Mouse (Mus musculus): ENCODE data around the gene Nrxn3. TPM values are rescaled to one million over a fixed set of nuclear protein-coding genes. Genes with fewer than 3 reads are reported as not detected.
A peak's percentile ranks its signal among the peaks of the same experiment; 100 is the strongest.

Nrxn3 gene
- polyA plus RNA-seq, 1 experiment from 2014 or later = 16.9 TPM

GRCm38 (mm10) chr12:89025180-89025579, 302.5 kb downstream of the Nrxn3 start:
- Histone ChIP-seq H3K27me3 (ENCODE audit: control insufficient read depth, insufficient read depth, low read length) (no peaks in the 10 kb centered on the region), H3K27ac (ENCODE audit: low read depth, low read length) (no peak overlapping the region), H3K9me3 (ENCODE audit: control insufficient read depth, low read length) (no peaks in the 10 kb centered on the region), H3K4me2 (no peak overlapping the region), H3K4me3 (ENCODE audit: low read depth, low read length) (no peak overlapping the region), H3K36me3 (ENCODE audit: control insufficient read depth, insufficient read depth, low read length) (no peaks in the 10 kb centered on the region), H3K9ac (ENCODE audit: low read length) (no peak overlapping the region), H3K4me1 (ENCODE audit: control insufficient read depth, insufficient read depth, low read length) (no peaks in the 10 kb centered on the region)
- ATAC-seq (ENCODE audit: low FRiP score) = no peak
- no peak for DNase-seq (ENCODE audit: low spot score, missing footprints)
- 92% methylated on average over 1 of the region's 1 CpGs for WGBS

DNA sequence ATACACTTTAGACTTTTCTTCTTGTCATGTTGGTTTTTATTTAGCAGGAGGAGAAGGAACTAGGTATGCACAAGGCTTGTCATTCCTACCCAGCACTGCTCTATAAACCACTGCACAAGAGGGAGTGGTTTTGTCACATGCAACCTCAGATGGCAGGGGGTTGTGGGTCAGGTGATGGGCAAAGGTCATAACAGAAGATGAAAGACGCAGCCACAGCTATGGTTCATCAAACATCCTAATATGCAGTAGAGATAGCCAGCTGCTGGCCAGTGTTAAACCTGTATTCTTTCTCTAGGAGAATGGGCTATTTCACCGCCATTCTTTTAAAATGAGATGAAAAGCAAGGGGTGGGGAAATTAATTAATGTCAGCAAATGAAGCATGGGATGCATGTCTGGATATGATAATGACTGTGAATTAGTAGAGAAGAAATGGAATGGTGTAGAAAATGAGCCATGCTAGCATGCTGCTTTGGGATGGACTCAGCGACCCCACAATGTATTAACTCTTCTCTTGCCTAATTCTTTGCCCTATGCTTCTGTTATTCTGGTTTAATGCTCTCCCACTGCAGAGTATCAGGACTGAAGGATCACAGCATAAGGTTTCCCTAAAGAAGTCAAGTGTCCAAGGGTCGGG, 313.4 kb downstream of the Nrxn3 start:
- Histone ChIP-seq H3K27me3 (ENCODE audit: control insufficient read depth, insufficient read depth, low read length) (no peaks in the 10 kb centered on the region), H3K9me3 (ENCODE audit: control insufficient read depth, low read length) (no peaks in the 10 kb centered on the region), H3K4me2 (no peak overlapping the region), H3K27ac (ENCODE audit: low read depth, low read length) (no peak overlapping the region), H3K4me3 (ENCODE audit: low read depth, low read length) (no peak overlapping the region), H3K36me3 (ENCODE audit: control insufficient read depth, insufficient read depth, low read length) (no peaks in the 10 kb centered on the region), H3K9ac (ENCODE audit: low read length) (no peak overlapping the region), H3K4me1 (ENCODE audit: control insufficient read depth, insufficient read depth, low read length) (no peaks in the 10 kb centered on the region)
- DNase-seq (ENCODE audit: low spot score, missing footprints) (peak; percentile 60), ATAC-seq (ENCODE audit: low FRiP score) (0 out of 2 replicates have a peak, but pooled peaks have one; percentile 19)
- 61% methylated on average over 4 of the region's 4 CpGs for WGBS

GRCm38 (mm10) chr12:89040151-89040550, 317.5 kb downstream of the Nrxn3 start:
- Histone ChIP-seq H3K36me3 (ENCODE audit: control insufficient read depth, insufficient read depth, low read length) (no peaks in the 10 kb centered on the region), H3K9ac (ENCODE audit: low read length) (no peak overlapping the region), H3K27ac (ENCODE audit: low read depth, low read length) (no peak overlapping the region), H3K27me3 (ENCODE audit: control insufficient read depth, insufficient read depth, low read length) (no peaks in the 10 kb centered on the region), H3K4me3 (ENCODE audit: low read depth, low read length) (no peak overlapping the region), H3K4me2 (no peak overlapping the region), H3K9me3 (ENCODE audit: control insufficient read depth, low read length) (no peaks in the 10 kb centered on the region), H3K4me1 (ENCODE audit: control insufficient read depth, insufficient read depth, low read length) (no peaks in the 10 kb centered on the region)
- ATAC-seq (ENCODE audit: low FRiP score) (no peak), DNase-seq (ENCODE audit: low spot score, missing footprints) (peak; percentile 61)

GRCm38 (mm10) chr12:89041429-89042107, 318.9 kb downstream of the Nrxn3 start:
- Histone ChIP-seq H3K4me3 (ENCODE audit: low read depth, low read length) (no peak overlapping the region), H3K9me3 (ENCODE audit: control insufficient read depth, low read length) (no peaks in the 10 kb centered on the region), H3K27me3 (ENCODE audit: control insufficient read depth, insufficient read depth, low read length) (no peaks in the 10 kb centered on the region), H3K27ac (ENCODE audit: low read depth, low read length) (no peak overlapping the region), H3K4me1 (ENCODE audit: control insufficient read depth, insufficient read depth, low read length) (no peaks in the 10 kb centered on the region), H3K4me2 (no peak overlapping the region), H3K36me3 (ENCODE audit: control insufficient read depth, insufficient read depth, low read length) (no peaks in the 10 kb centered on the region), H3K9ac (ENCODE audit: low read length) (no peak overlapping the region)
- peak; percentile 84 for DNase-seq (ENCODE audit: low spot score, missing footprints)
- 64% methylated on average over 2 of the region's 2 CpGs for WGBS
- ATAC-seq (ENCODE audit: low FRiP score) = peak; percentile 84

- ATAC-seq (ENCODE audit: low FRiP score) = peak; percentile 88
- no peak overlapping the region for H3K27ac ChIP-seq (ENCODE audit: low read depth, low read length)
Measured at GRCm38 (mm10) chr12:89049279-89049678, 326.6 kb downstream of the Nrxn3 start.

DNA sequence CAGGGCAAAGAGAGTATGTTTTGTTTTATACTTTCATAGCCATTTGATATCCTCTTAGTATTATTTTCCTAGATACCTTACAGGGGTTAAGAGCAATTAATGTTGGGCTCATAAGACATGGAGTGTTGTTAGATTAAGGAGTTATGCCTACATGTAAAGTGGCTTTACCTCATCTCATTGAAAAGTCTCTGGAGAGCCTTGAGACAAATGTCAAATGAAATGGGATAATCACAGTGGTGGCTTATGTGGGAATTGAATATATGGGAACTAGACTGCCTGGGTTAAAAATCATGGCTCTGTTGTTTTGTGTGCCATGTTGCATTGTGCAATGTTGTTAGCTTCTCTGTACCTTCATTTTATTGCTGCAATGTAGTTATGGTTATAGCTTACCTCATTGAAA, 327.0 kb downstream of the Nrxn3 start:
- Histone ChIP-seq H3K9ac (ENCODE audit: low read length) (no peak overlapping the region), H3K27me3 (ENCODE audit: control insufficient read depth, insufficient read depth, low read length) (no peaks in the 10 kb centered on the region), H3K4me2 (no peak overlapping the region), H3K4me3 (ENCODE audit: low read depth, low read length) (no peak overlapping the region), H3K27ac (ENCODE audit: low read depth, low read length) (no peak overlapping the region), H3K9me3 (ENCODE audit: control insufficient read depth, low read length) (no peaks in the 10 kb centered on the region), H3K4me1 (ENCODE audit: control insufficient read depth, insufficient read depth, low read length) (no peaks in the 10 kb centered on the region), H3K36me3 (ENCODE audit: control insufficient read depth, insufficient read depth, low read length) (no peaks in the 10 kb centered on the region)
- DNase-seq (ENCODE audit: low spot score, missing footprints) (peak; percentile 49), ATAC-seq (ENCODE audit: low FRiP score) (no peak; the same call in 1 of the 2 replicates)

More at GRCm38 (mm10) chr12:89049279-89049678, 326.6 kb downstream of the Nrxn3 start:
- no peak overlapping the region for H3K4me2 ChIP-seq
- no peak overlapping the region for H3K4me3 ChIP-seq (ENCODE audit: low read depth, low read length)
- H3K27me3 ChIP-seq (ENCODE audit: control insufficient read depth, insufficient read depth, low read length) = no peaks in the 10 kb centered on the region
- DNase-seq (ENCODE audit: low spot score, missing footprints) = peak; percentile 82
- H3K9me3 ChIP-seq (ENCODE audit: control insufficient read depth, low read length) = no peaks in the 10 kb centered on the region
- no peaks in the 10 kb centered on the region for H3K36me3 ChIP-seq (ENCODE audit: control insufficient read depth, insufficient read depth, low read length)
- 60% methylated on average over 3 of the region's 3 CpGs for WGBS
- no peaks in the 10 kb centered on the region for H3K4me1 ChIP-seq (ENCODE audit: control insufficient read depth, insufficient read depth, low read length)
- H3K9ac ChIP-seq (ENCODE audit: low read length) = no peak overlapping the region

- Histone ChIP-seq H3K36me3 (ENCODE audit: control insufficient read depth, insufficient read depth, low read length) (no peaks in the 10 kb centered on the region), H3K27ac (ENCODE audit: low read depth, low read length) (no peak overlapping the region), H3K9me3 (ENCODE audit: control insufficient read depth, low read length) (no peaks in the 10 kb centered on the region), H3K4me2 (no peak overlapping the region), H3K4me1 (ENCODE audit: control insufficient read depth, insufficient read depth, low read length) (peaks cover 16% of the 10 kb centered on the region), H3K9ac (ENCODE audit: low read length) (no peak overlapping the region), H3K27me3 (ENCODE audit: control insufficient read depth, insufficient read depth, low read length) (no peaks in the 10 kb centered on the region), H3K4me3 (ENCODE audit: low read depth, low read length) (no peak overlapping the region)
- peak; percentile 77 for DNase-seq (ENCODE audit: low spot score, missing footprints)
- no peak for ATAC-seq (ENCODE audit: low FRiP score)
Measured at GRCm38 (mm10) chr12:89072436-89072835, 349.8 kb downstream of the Nrxn3 start.

- WGBS = 41% methylated on average over 5 of the region's 5 CpGs
- H3K36me3 ChIP-seq (ENCODE audit: control insufficient read depth, insufficient read depth, low read length) = no peaks in the 10 kb centered on the region
- H3K27ac ChIP-seq (ENCODE audit: low read depth, low read length) = no peak overlapping the region
- H3K9me3 ChIP-seq (ENCODE audit: control insufficient read depth, low read length) = no peaks in the 10 kb centered on the region
- no peak overlapping the region for H3K4me3 ChIP-seq (ENCODE audit: low read depth, low read length)
- no peaks in the 10 kb centered on the region for H3K27me3 ChIP-seq (ENCODE audit: control insufficient read depth, insufficient read depth, low read length)
- DNase-seq (ENCODE audit: low spot score, missing footprints) (peak; percentile 67), ATAC-seq (ENCODE audit: low FRiP score) (peak; percentile 51; the same call in 1 of the 2 replicates)
- peaks cover 16% of the 10 kb centered on the region for H3K4me1 ChIP-seq (ENCODE audit: control insufficient read depth, insufficient read depth, low read length)
- no peak overlapping the region for H3K9ac ChIP-seq (ENCODE audit: low read length)
- H3K4me2 ChIP-seq = no peak overlapping the region
Measured at GRCm38 (mm10) chr12:89073167-89073743, 350.6 kb downstream of the Nrxn3 start.

Measured in midbrain, embryonic 11.5 days (tissue).